Mouse (Mus musculus) layer of hippocampus, adult 11-12 months (tissue): ENCODE results near the gene Dusp8.
A peak's percentile ranks its signal among the peaks of the same experiment; 100 is the strongest.
"Not testable (repeated sequence)": the region's sequence is repeated elsewhere in the genome, so short reads cannot be mapped to it uniquely, and the experiment has no call there.

ENCODE experiments used
- DNase-seq: peaks from one replicate; pipeline ENCODE4 v3.0.0; 2022; ENCODE audit warnings: low spot score

Dusp8 gene

DNA sequence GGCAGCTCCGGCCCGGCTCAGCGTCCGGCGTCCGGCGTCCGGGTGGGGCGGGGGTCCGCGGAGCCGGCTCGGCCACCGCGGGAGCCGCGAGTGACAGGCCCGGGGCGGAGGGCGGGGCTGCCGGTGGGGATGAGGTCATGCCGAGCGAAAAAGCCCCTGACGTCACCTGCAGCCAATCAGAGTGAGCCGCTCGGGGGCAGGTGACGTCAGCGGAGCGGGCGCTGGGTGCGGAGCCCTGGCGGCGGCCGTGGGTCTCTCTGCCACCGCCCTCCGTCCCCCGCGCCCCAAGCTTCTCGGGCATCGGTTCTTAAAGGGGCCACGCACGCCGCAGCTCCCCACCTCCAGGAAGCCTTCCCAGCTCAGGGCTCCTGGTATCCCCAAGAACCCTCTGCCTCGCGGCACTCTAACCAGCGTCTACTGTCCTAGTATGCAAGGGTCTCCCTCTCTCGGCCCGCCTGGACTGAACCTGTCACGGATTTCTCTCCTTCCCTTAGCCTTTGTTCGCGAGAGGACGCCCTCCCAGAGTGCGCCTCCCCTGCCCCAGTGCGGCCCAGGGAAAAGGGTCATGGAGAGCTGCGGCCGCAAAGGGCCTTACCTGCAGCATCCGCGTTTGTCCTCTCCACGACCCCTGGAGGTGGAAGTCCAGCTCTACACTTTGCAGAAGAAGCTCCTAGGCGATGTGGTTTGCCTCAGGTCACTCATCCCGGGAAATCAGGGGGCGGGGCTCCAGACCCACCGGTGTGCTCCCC lies at the start of gene Dusp8:
Dusp8 (minus strand) TSS at position 661 of the 749 bp plus-strand sequence.
- DNase-seq: peak; percentile 95

DNA sequence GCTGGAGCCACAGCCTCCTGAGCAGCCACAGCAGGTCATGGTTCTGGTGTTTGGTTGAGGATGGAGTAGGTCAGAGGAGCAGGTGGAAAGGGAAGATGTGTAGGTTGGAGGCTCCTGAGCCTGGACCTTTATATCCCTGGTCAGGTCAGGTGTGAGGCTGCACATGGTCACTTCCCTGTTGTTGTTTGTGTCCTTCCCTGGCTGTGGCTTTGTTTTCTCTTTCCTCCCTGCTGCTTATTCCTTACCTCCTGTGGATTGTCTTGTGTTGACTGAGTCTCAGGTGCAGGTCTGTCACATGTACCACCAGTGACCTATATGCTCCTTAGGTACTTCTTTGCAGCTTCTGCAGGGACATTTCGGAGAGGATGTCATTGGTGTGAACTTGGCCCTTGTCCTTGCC lies 48.9 kb upstream of the Dusp8 start, which contains the start of gene Gm45337:
Gm45337 (minus strand) TSS at position 101 of the 400 bp plus-strand sequence.
- DNase-seq: no peak

GRCm38 (mm10) chr7:142143506-142144010 lies 47.9 kb upstream of the Dusp8 start:
- not testable (repeated sequence) for DNase-seq

DNA sequence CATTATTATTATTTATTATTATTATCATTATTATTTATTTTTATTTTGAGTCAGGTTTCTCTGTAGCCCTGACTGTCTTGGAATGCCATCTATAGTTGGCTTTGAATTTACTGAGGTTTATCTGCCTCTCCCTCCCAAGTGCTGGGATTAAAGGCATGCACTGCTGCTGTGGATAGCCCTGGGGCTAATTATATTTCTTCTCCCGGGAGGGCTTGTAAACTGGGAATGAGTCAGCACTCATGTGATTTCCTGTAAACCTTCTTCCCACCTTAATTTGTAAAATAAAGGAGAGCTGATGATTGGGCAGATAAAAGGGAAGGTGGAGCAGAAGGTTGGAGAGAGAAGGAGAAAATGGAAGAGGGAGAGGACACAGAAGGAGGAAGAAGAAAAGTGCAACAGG lies 45.1 kb upstream of the Dusp8 start:
- DNase-seq: no peak

GRCm38 (mm10) chr7:142135934-142136333 lies 40.3 kb upstream of the Dusp8 start, which contains the start of gene Gm39115:
Gene Gm39115 (minus strand): TSS chr7:142136034.
- DNase-seq: not testable (repeated sequence)

- peak; percentile 21 for DNase-seq
Measured at GRCm38 (mm10) chr7:142134206-142134995, 38.8 kb upstream of the Dusp8 start.

GRCm38 (mm10) chr7:142128843-142129242 lies 33.2 kb upstream of the Dusp8 start:
- DNase-seq: no peak

DNA sequence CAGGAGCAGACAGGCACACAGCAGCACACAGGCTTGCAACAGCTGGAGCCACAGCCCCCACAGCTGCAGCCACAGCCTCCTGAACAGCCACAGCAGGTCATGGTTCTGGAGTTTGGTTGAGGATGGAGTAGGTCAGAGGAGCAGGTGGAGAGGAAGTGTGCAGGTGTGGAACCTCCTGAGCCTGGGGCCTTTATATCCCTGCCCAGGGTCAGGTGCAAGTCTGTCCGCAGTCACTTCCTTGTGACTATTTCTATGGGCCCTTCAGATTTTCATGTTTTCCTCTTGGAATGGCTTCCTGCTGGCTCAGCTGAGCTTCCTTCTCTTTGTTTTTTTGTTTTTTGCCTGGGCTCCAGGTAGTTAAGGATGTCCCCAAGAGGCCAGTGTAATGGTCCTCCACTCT lies 25.0 kb upstream of the Dusp8 start, which contains the start of gene Gm45618:
Gm45618 (minus strand) TSS at position 101 of the 400 bp plus-strand sequence.
- DNase-seq: not testable (repeated sequence)

- DNase-seq: peak; percentile 23
Measured at GRCm38 (mm10) chr7:142119632-142120031, 24.0 kb upstream of the Dusp8 start.

DNA sequence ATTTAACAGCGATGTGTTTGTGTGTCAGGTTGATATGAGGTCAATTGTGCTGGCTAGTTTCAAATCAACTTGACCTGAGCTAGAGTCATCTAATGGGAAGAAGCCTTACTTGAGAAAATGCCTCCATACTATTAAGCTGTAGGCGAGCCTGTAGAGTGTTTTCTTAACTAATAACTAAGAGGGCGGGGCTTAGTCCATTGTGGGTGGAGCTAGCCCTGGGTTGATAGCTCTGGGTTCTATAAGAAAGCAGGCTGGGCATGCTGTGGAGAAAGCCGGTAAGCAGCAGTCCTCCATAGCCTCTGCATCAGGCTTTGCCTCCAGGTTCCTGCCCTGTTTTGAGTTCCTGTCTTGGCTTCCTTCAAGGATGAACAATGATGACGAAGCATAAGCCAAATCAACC lies 9.1 kb upstream of the Dusp8 start:
- no peak for DNase-seq

- DNase-seq: peak; percentile 84
Measured at GRCm38 (mm10) chr7:142097776-142098175, 2.1 kb upstream of the Dusp8 start.

DNA sequence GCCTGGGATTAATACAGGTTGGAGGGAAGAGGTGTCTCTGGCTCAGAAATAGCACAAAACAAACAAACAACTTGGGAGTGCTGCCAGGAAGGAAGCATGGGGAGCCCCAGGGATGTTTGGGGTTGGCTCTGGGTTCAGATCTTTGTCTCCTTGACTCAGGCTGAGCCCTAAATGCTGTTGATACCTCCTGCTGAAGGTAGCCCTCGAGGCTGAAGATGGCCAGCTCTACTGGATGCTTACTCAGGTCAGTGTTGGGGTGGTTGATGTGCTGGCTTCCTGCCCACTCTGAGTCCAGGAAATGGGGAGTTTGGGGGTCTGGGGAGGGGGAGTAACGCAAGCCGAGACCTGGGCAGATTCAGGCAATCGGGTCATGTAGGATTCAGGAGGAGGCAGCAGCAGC lies 1.1 kb upstream of the Dusp8 start:
- DNase-seq: no peak

- peak; percentile 68 for DNase-seq
Measured at GRCm38 (mm10) chr7:142094301-142095143, 1.1 kb downstream of the Dusp8 start.

GRCm38 (mm10) chr7:142093696-142094240 lies 1.9 kb downstream of the Dusp8 start:
- DNase-seq: no peak

DNA sequence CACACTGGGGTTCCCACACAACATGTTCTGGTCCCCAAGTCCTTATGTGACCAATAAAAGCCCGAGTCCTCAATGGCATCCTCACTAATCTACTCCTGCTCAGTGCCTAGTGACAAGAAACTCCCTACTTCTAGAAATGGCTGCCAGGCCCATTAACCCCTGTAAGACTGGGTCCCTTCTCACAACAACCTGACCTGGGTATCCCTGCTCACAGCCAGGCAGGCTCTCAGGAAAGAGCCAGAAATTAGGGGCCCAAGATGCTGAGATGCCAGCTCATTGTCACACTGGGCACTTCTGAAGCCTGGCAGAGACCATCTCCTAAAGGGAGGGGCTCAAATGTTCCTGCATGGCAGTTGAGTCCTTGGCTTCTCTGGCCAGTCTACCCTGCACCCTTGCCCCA lies 2.7 kb downstream of the Dusp8 start:
- DNase-seq: no peak

DNA sequence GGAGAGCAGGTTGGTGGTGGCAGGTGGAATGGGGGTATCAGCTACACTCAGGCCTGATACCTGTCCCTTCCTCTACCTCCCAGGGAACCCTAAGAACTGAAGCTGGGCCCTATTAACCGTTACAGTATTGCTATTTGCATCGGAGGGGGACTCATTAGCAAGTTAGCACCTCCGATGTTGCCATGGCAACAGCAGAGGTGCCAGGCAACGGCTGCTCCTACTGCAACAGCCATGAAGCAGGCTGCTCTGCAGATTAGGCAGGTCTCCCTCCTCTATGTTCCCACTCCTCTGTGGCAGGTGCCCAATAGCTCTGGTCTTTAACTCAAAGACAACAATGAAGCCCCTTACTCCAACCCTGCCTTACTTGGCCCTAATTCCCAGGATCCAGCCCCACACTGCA lies 3.8 kb downstream of the Dusp8 start:
- DNase-seq: peak; percentile 63

DNA sequence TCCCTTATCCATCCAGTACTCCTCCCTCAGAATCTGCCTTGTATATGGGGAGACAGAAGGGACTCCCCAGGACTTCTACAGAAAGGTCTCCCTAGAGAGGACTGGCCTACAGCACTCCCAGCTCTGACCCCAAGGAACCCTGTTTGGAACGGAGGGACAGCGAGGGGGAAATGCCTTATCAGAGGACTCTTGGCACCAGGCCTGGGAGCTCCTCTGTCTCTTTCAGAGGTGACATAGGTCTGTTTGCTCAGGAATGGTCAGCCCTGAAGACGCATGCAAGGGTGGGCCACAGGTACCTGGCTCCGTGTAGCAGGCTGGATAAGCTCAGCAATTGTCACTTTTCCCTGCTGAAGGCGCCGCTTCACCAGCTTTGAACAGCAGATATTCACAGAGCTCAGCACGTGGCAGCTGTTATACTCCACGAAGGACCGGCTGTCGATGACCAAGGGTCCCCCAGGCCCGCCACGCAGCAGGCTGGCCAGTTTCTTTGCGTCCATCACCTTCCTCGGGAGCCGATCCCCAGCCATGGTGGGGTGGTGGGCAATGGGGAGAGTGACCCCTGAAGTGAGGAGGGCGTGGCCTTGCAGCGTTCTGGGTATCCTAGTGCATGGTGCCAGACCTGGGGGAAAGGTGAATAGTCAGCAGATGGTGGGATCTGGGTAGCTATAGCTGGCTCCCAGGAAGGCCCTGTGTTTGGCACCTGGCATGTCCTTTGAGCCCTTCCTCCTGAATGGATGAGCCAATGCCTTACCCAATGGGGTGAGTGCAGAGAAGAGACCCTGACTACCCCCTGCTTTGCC lies 5.8 kb downstream of the Dusp8 start:
- no peak for DNase-seq

DNA sequence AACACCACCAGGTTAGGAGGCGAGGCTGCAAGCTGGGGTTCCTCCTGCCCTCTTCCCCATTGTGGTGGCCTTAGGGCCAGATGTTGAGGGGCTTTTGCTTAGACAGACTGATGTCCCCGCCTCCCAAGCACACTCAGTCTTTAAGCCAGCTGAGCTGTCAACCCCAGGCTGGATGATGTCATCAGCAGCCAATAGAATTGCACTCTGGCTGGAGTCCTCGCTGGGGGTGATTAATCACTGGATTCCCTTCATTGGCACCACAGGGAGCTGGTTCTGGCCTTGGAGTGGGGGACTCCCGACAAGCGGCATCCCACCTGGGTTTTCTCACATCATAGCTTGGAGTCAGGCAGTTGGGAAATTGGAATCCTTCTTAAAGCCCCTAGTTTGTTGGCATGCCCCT lies 6.8 kb downstream of the Dusp8 start:
- DNase-seq: peak; percentile 61

GRCm38 (mm10) chr7:142087069-142087652 lies 8.5 kb downstream of the Dusp8 start:
- no peak for DNase-seq

DNA sequence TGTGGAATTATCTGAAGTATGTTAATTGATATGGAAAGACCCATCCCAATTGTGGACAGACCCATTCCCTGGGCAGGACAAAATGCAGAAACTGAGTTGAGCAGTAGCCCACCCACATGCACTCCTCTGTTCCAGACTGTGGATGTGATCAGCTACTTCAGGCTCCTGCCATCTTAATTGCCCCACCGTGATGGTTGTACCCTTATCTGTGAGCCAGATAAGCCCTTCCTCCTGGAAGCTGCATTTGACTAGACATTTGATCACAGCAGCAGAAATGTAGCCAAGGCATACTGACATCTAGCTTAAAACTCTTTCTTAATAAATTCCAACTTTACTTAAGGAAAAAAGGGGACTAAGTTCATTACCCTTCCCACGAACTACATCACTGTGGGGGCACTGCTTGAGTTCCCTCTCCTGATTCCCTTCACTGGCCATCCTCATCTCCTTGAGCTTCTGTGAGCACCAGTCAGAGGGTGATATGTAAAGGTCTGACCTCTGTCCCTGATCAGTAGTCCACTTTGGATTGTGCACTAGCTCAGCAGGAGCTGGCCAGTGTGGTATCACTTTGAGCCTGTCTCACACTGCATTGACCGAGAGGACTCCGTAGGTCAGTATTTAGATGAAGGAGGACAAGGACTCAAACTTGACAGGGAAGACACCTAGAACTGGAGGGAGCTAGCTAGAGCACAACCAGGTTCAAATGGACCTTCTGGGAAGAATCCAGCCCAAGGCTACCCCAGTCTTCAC lies 9.3 kb downstream of the Dusp8 start:
- no peak for DNase-seq
